Mouse (Mus musculus): ENCODE measurements around the gene Btbd19.

Btbd19 gene

GRCm38 (mm10) chr4:117125348-117125909 is at the start of gene Btbd19:
Btbd19 (minus strand) TSS chr4:117125725.
- peak; percentile 67 for DNase-seq (ENCODE audit: low spot score)

- DNase-seq (ENCODE audit: low spot score) = no peak
Observed at GRCm38 (mm10) chr4:117169936-117170335, 44.4 kb upstream of the Btbd19 start.

- DNase-seq (ENCODE audit: low spot score) = no peak
Observed at GRCm38 (mm10) chr4:117161183-117161582, 35.7 kb upstream of the Btbd19 start.

GRCm38 (mm10) chr4:117159666-117160065 is 34.1 kb upstream of the Btbd19 start:
- DNase-seq (ENCODE audit: low spot score) = no peak

- DNase-seq (ENCODE audit: low spot score) = no peak
Observed at GRCm38 (mm10) chr4:117156372-117156771, 30.8 kb upstream of the Btbd19 start.

GRCm38 (mm10) chr4:117155792-117156355 is 30.3 kb upstream of the Btbd19 start, which contains the start of gene Rps8:
Rps8 (minus strand) TSS chr4:117156243.
- DNase-seq (ENCODE audit: low spot score) = peak; percentile 80

- no peak for DNase-seq (ENCODE audit: low spot score)
Observed at GRCm38 (mm10) chr4:117155020-117155791, 29.7 kb upstream of the Btbd19 start.

- DNase-seq (ENCODE audit: low spot score) = no peak
Observed at GRCm38 (mm10) chr4:117152714-117153113, 27.2 kb upstream of the Btbd19 start.

GRCm38 (mm10) chr4:117151416-117151815 is 25.9 kb upstream of the Btbd19 start:
- DNase-seq (ENCODE audit: low spot score) = no peak

GRCm38 (mm10) chr4:117150212-117150733 is 24.7 kb upstream of the Btbd19 start:
- DNase-seq (ENCODE audit: low spot score) = no peak

- DNase-seq (ENCODE audit: low spot score) = no peak
Observed at GRCm38 (mm10) chr4:117149291-117150211, 24.0 kb upstream of the Btbd19 start.

GRCm38 (mm10) chr4:117148815-117149214 is 23.3 kb upstream of the Btbd19 start:
- DNase-seq (ENCODE audit: low spot score) = no peak

- no peak for DNase-seq (ENCODE audit: low spot score)
Observed at GRCm38 (mm10) chr4:117148047-117148713, 22.7 kb upstream of the Btbd19 start.

GRCm38 (mm10) chr4:117146176-117146575 is 20.7 kb upstream of the Btbd19 start:
- DNase-seq (ENCODE audit: low spot score) = peak; percentile 96

GRCm38 (mm10) chr4:117145248-117145647 is 19.7 kb upstream of the Btbd19 start:
- DNase-seq (ENCODE audit: low spot score) = no peak

- no peak for DNase-seq (ENCODE audit: low spot score)
Observed at GRCm38 (mm10) chr4:117143023-117143422, 17.5 kb upstream of the Btbd19 start.

- DNase-seq (ENCODE audit: low spot score) = no peak
Observed at GRCm38 (mm10) chr4:117140613-117141012, 15.1 kb upstream of the Btbd19 start.

- no peak for DNase-seq (ENCODE audit: low spot score)
Observed at GRCm38 (mm10) chr4:117139217-117139612, 13.7 kb upstream of the Btbd19 start.

- no peak for DNase-seq (ENCODE audit: low spot score)
Observed at GRCm38 (mm10) chr4:117138295-117139216, 13.0 kb upstream of the Btbd19 start.

GRCm38 (mm10) chr4:117136034-117136433 is 10.5 kb upstream of the Btbd19 start:
- DNase-seq (ENCODE audit: low spot score) = no peak
